In genomic region chr3:36049106-36049505, GRCm38 (mm10) we compare ENCODE assay signal across 23 mouse cellular contexts. TPM values are rescaled to one million over a fixed set of nuclear protein-coding genes. Genes with fewer than 3 reads are reported as not detected.
"Had no signal": no experiment of that assay in that cellular context is flagged by ENCODE, and none has a peak within 500 bp of the region (broad histone marks: within the 10 kb centered on the region; RNA-seq: fewer than 3 reads in every experiment).

No protein-coding gene starts in this region.

- H3K9me3 ChIP-seq: liver, embryonic 15.5 days; megakaryocyte, embryonic 14.5 days; midbrain, embryonic 13.5 days; midbrain, embryonic 15.5 days; neural tube, embryonic 12.5 days; stomach, embryonic 15.5 days had no signal

- H3K4me2 ChIP-seq: liver, embryonic 15.5 days; lung, embryonic 14.5 days; midbrain, embryonic 11.5 days; midbrain, embryonic 13.5 days; midbrain, embryonic 15.5 days; neural tube, embryonic 12.5 days; stomach, embryonic 15.5 days had no signal

- H3K36me3 ChIP-seq: liver, embryonic 15.5 days; midbrain, embryonic 13.5 days; midbrain, embryonic 15.5 days; neural tube, embryonic 12.5 days; stomach, embryonic 15.5 days had no signal

- H3K27ac ChIP-seq: liver, embryonic 15.5 days; macrophage; midbrain, embryonic 13.5 days; midbrain, embryonic 15.5 days; neural tube, embryonic 12.5 days; stomach, embryonic 15.5 days; stomach, postnatal 0 days had no signal

- H3K27me3 ChIP-seq: liver, embryonic 15.5 days; midbrain, embryonic 13.5 days; midbrain, embryonic 15.5 days; neural tube, embryonic 12.5 days; stomach, embryonic 15.5 days had no signal

- H3K4me3 ChIP-seq: liver, embryonic 15.5 days; megakaryocyte, embryonic 14.5 days; midbrain, embryonic 13.5 days; midbrain, embryonic 15.5 days; neural tube, embryonic 12.5 days; stomach, embryonic 15.5 days had no signal

- H3K9ac ChIP-seq: liver, embryonic 15.5 days; liver, postnatal 0 days; lung, embryonic 14.5 days; midbrain, embryonic 13.5 days; midbrain, embryonic 15.5 days; neural tube, embryonic 12.5 days; stomach, embryonic 15.5 days had no signal

- ATAC-seq: liver, postnatal 0 days; midbrain, embryonic 13.5 days; midbrain, embryonic 15.5 days had no signal

- DNase-seq: liver, postnatal 0 days; lung, embryonic 14.5 days; lung, postnatal 14 days; lung, postnatal 36 days; right cerebral cortex, postnatal 14 days; thymus, adult 2 months; thymus, postnatal 25 days; thymus, postnatal 4 days had no signal

- H3K4me1 ChIP-seq: liver, embryonic 15.5 days; megakaryocyte, embryonic 14.5 days; midbrain, embryonic 13.5 days; midbrain, embryonic 15.5 days; neural tube, embryonic 12.5 days; stomach, embryonic 15.5 days had no signal

RNA-seq across cellular contexts. Expression of gene Ccdc144b, which starts 4.2 kb away (rescaled TPM):
- total RNA-seq: megakaryocyte progenitor cell, adult 5-6 weeks; midbrain, postnatal 0 days; monocyte, adult 5-6 weeks had no signal
- polyA plus RNA-seq: liver, embryonic 15.5 days; liver, postnatal 0 days; lung, embryonic 14.5 days; lung, embryonic 16.5 days; macrophage; midbrain, embryonic 11.5 days; midbrain, embryonic 13.5 days; midbrain, embryonic 15.5 days; neural tube, embryonic 12.5 days; neural tube, embryonic 14.5 days; spleen, adult 2 months; stomach, embryonic 15.5 days; stomach, postnatal 0 days had no signal
